Mouse (Mus musculus) liver, embryonic 11.5 days (tissue): ENCODE results near the gene Tor1aip1. TPM values are rescaled to one million over a fixed set of nuclear protein-coding genes. Genes with fewer than 3 reads are reported as not detected.
A peak's percentile ranks its signal among the peaks of the same experiment; 100 is the strongest.
"Not testable (repeated sequence)": the region's sequence is repeated elsewhere in the genome, so short reads cannot be mapped to it uniquely, and the experiment has no call there.

Experiments used
- ATAC-seq: fragments of 200-750 bp; cut with Nextera tagmentation; replicated peaks from 2 replicates; pipeline ENCODE4 v1.8.0; 2017; ENCODE audit warnings: moderate number of reproducible peaks, mild to moderate bottlenecking, moderate TSS enrichment, moderate library complexity; ENCODE audit not compliant: low FRiP score
- DNase-seq: peaks from one replicate; pipeline ENCODE4 v3.0.0-alpha.2; 2017; ENCODE audit warnings: low spot score
- H3K27ac ChIP-seq: fragments of 300-500 bp; sonication (generic); 2 replicates; pipeline ENCODE4 v1.5.1; 2014; ENCODE audit warnings: mild to moderate bottlenecking, low read depth, low read length, control low read depth
- H3K27me3 ChIP-seq: fragments of 300-500 bp; sonication (generic); replicated peaks from 2 replicates; pipeline ENCODE4 v1.6.1; 2014; ENCODE audit warnings: low read length, mixed read lengths; ENCODE audit not compliant: control insufficient read depth, insufficient read depth
- H3K36me3 ChIP-seq: fragments of 300-500 bp; sonication (generic); 2 replicates; pipeline ENCODE4 v1.6.1; 2014; ENCODE audit warnings: mild to moderate bottlenecking, low read length, moderate library complexity, mixed read lengths; ENCODE audit not compliant: control insufficient read depth, insufficient read depth
- H3K4me1 ChIP-seq: fragments of 300-500 bp; sonication (generic); replicated peaks from 2 replicates; pipeline ENCODE4 v1.6.1; 2014; ENCODE audit warnings: low read length, mixed read lengths; ENCODE audit not compliant: control insufficient read depth, insufficient read depth
- H3K4me2 ChIP-seq: fragments of 300-500 bp; sonication (generic); 2 replicates; pipeline ENCODE4 v1.6.1; 2014; ENCODE audit warnings: mild to moderate bottlenecking, control low read depth, moderate library complexity
- H3K4me3 ChIP-seq: fragments of 300-500 bp; sonication (generic); 2 replicates; pipeline ENCODE4 v1.5.1; 2014; ENCODE audit warnings: low read depth, low read length, control low read depth
- H3K9ac ChIP-seq: fragments of 300-500 bp; sonication (generic); 2 replicates; pipeline ENCODE4 v1.6.1; 2014; ENCODE audit warnings: low read depth, low read length, control low read depth
- H3K9me3 ChIP-seq: fragments of 300-500 bp; sonication (generic); 2 replicates; pipeline ENCODE4 v1.6.1; 2016; ENCODE audit warnings: low read length, inconsistent platforms, mixed read lengths; ENCODE audit not compliant: control insufficient read depth
- WGBS: fragments of 180-500 bp; shearing (Covaris S2); extraction: QIAGEN DNeasy Blood & Tissue Kit; methylation state at CpG from one replicate; pipeline ENCODE4 v1.1.7; 2014; 5-methylcytosine and 5-hydroxymethylcytosine counted together
- polyA plus RNA-seq: library from polyadenylated mRNA; unstranded; fragments of >200 nt; fragmentation: Nextera tagmentation; extraction: Ambion mirVana; gene quantifications from 2 replicates; pipeline ENCODE4 v1.2.1, GENCODE M21; 2014

Gene Tor1aip1
- polyA plus RNA-seq, 1 experiment from 2014 or later = 29.3 TPM

- Histone ChIP-seq H3K4me2 (peak overlapping the region; percentile 80), H3K4me1 (peaks cover 27% of the 10 kb centered on the region)
- not testable (repeated sequence) for H3K9me3 ChIP-seq, H3K9ac ChIP-seq, H3K4me3 ChIP-seq, ATAC-seq, H3K27ac ChIP-seq, H3K27me3 ChIP-seq, DNase-seq, H3K36me3 ChIP-seq
- 67% methylated on average over 7 of the region's 7 CpGs for WGBS
Observed at GRCm38 (mm10) chr1:156039989-156040388, 3.7 kb upstream of the Tor1aip1 start.

GRCm38 (mm10) chr1:156037144-156037583 lies 884 bp upstream of the Tor1aip1 start:
- ATAC-seq = no peak
- DNase-seq = no peak
- peak overlapping the region; percentile 99 for H3K27ac ChIP-seq
- no peaks in the 10 kb centered on the region for H3K9me3 ChIP-seq
- peak overlapping the region; percentile 75 for H3K9ac ChIP-seq
- 25% methylated on average over 5 of the region's 5 CpGs for WGBS
- H3K4me1 ChIP-seq = peaks cover 14% of the 10 kb centered on the region
- H3K27me3 ChIP-seq = no peaks in the 10 kb centered on the region
- peak overlapping the region; percentile 85 for H3K4me2 ChIP-seq
- H3K36me3 ChIP-seq = peaks cover 8% of the 10 kb centered on the region
- peak overlapping the region; percentile 54 for H3K4me3 ChIP-seq

DNA sequence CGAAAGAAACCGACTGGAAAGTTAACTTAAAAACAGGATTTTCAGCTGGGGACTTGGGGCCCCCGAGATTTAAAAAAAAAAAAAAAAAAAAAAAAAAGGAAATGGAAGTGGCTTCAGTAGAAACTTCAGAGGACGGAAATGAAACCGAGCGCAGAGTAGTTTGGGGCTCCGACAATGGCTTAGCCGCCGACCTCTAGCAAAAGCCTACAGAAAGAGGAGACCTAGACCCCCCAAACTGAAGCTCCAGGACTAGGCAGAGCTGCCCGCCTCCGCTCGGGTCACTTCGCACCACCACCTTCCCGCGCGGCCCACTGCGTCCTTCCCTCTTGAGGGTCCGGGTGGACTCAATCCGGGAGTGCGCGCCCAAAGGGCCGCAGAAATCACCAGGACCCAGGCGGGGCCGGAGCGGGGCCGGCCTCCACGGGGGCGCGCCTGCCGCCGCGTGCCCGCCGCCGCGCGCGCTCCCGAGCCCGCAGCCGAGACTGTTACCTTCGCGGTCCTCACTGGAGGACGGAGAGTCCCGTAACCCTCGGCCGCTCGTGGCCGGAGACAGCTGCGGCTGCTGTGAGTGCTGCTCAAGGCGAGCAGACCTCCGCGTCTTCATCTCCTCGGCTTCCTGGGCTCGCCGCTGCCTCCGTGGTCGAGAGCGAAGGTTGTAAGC lies 881 bp downstream of the Tor1aip1 start, which contains the start of gene Tor1aip2:
TSS of gene Tor1aip2 (plus strand) at position 135 of the 661 bp plus-strand sequence.
- H3K4me2 ChIP-seq = peak within 1 kb of the TSS; percentile 85
- peak within 1 kb of the TSS; percentile 98 for H3K9ac ChIP-seq
- H3K36me3 ChIP-seq = peaks cover 15% of the 10 kb centered on the region
- peak within 1 kb of the TSS; percentile 100 for H3K27ac ChIP-seq
- H3K4me1 ChIP-seq = peaks cover 8% of the 10 kb centered on the region
- H3K27me3 ChIP-seq = no peaks in the 10 kb centered on the region
- peak; percentile 80 for ATAC-seq
- WGBS = under 1% methylated on average over 59 of the region's 59 CpGs
- peak within 1 kb of the TSS; percentile 88 for H3K4me3 ChIP-seq
- peak; percentile 93 for DNase-seq
- H3K9me3 ChIP-seq = no peaks in the 10 kb centered on the region

DNA sequence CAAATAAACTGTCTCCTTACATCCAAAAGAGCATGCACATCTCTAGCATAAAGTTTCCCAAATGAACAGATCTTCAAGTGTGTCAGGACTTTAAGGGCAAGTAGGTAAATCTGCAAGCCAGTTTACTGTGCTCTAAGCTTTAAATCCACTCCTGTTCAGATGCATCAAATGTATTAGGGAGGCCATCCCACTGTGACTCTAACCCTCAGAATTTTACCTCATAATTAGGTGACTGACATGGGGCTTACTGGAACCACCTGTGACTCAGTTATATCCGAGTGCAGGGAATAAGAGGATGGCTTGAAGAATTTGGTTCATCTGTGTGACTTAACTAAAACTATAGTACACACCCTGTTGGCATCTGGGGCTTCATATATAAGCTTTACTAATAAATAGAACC lies 1.6 kb downstream of the Tor1aip1 start:
- H3K9ac ChIP-seq = peak overlapping the region; percentile 98
- ATAC-seq = no peak
- H3K36me3 ChIP-seq = peaks cover 17% of the 10 kb centered on the region
- H3K9me3 ChIP-seq = no peaks in the 10 kb centered on the region
- no peaks in the 10 kb centered on the region for H3K27me3 ChIP-seq
- H3K4me2 ChIP-seq = peak overlapping the region; percentile 85
- H3K4me3 ChIP-seq = peak overlapping the region; percentile 88
- H3K4me1 ChIP-seq = peaks cover 5% of the 10 kb centered on the region
- WGBS = 25% methylated on average over 1 of the region's 1 CpGs
- DNase-seq = no peak
- peak overlapping the region; percentile 33; the same call in 1 of the 2 replicates for H3K27ac ChIP-seq

DNA sequence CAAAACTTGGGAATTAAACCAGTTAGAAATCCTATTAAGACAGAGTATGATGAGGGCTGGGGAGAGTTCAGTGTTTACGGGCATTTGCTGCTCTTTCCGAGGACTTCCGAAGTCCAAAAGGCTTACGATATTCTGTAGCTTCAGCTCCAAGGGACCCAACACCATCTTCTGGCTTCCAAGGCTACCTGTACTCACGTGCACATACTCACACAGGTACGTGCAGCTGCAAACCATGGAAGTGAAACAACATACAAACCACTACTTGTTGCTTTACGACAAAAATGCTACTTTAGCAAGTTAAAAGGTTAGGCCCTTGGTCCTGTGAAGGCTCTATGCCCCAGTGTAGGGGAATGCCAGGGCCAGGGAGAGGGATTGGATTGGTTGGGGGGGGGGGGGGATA lies 2.4 kb downstream of the Tor1aip1 start:
- Histone ChIP-seq H3K27me3 (no peaks in the 10 kb centered on the region), H3K9ac (no peak overlapping the region), H3K36me3 (peaks cover 21% of the 10 kb centered on the region), H3K9me3 (no peaks in the 10 kb centered on the region), H3K27ac (no peak overlapping the region), H3K4me3 (no peak overlapping the region), H3K4me1 (peaks cover 5% of the 10 kb centered on the region), H3K4me2 (no peak overlapping the region; the same call in 1 of the 2 replicates)
- ATAC-seq = no peak
- 95% methylated on average over 7 of the region's 7 CpGs for WGBS
- DNase-seq = no peak

DNA sequence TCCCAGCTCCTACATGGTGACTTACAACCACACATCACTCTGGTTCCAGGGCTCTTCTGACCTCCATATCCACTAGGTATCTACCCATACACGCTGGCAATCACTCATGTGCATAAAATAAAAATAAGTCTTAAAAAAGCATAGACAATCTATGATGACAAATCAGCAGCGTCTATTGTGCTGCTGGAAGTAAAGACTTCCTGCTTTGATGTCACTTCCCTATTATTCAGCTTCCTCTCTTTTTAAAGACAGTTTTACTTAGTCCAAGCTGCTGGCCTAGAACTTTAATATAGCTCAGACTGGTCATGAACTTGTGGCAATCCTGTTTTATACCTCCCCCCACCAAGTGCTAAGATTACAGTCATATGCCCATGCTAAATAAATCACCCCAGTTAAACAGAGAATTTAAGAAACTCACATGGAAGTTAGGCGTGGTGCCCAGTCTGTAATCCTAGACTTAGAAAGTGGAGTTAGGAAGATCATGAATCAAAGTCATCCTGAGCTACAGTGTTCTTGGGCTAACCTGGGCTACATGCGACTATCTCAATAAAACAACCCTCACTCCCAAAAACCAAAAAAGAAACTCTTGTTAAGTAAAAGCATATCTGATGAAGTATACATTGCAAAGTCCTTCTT lies 7.8 kb downstream of the Tor1aip1 start:
- Histone ChIP-seq H3K4me1 (no peaks in the 10 kb centered on the region), H3K36me3 (peaks cover 25% of the 10 kb centered on the region), H3K9me3 (no peaks in the 10 kb centered on the region), H3K4me3 (no peak overlapping the region), H3K27me3 (no peaks in the 10 kb centered on the region), H3K27ac (no peak overlapping the region), H3K9ac (no peak overlapping the region), H3K4me2 (no peak overlapping the region)
- DNase-seq (no peak), ATAC-seq (no peak)
- WGBS = 81% methylated on average over 4 of the region's 4 CpGs

DNA sequence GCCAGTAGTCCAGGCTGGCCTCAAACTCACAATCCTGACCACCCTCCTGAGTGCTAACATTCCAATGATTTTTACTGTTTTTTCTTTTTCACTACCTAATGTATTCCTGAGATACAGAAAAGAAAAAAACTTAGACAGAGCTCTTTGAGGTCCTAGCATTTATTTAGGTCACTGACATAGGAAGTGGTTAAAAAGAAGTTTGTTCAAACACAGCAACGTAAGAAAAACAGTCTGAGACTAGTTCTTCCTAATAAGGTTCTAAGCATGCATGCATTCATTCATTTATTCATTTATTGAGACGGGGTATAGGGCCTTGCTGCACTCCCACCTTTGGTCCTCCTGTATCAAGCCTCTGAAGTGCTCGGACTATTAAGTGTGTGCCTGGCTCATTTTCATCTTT lies 8.4 kb downstream of the Tor1aip1 start:
- no peak overlapping the region for H3K9ac ChIP-seq
- ATAC-seq (no peak), DNase-seq (no peak)
- H3K36me3 ChIP-seq = peaks cover 20% of the 10 kb centered on the region; the same call in 1 of the 2 replicates
- no peak overlapping the region for H3K4me3 ChIP-seq
- H3K27ac ChIP-seq = no peak overlapping the region
- H3K4me1 ChIP-seq = no peaks in the 10 kb centered on the region
- no peak overlapping the region for H3K4me2 ChIP-seq
- WGBS = 86% methylated on average over 3 of the region's 3 CpGs
- H3K9me3 ChIP-seq = no peaks in the 10 kb centered on the region
- H3K27me3 ChIP-seq = no peaks in the 10 kb centered on the region

- Histone ChIP-seq H3K9me3 (no peaks in the 10 kb centered on the region), H3K4me3 (no peak overlapping the region), H3K27me3 (no peaks in the 10 kb centered on the region), H3K27ac (no peak overlapping the region), H3K9ac (no peak overlapping the region), H3K4me2 (no peak overlapping the region), H3K4me1 (no peaks in the 10 kb centered on the region), H3K36me3 (peaks cover 14% of the 10 kb centered on the region; the same call in 1 of the 2 replicates)
- DNase-seq (no peak), ATAC-seq (no peak)
- WGBS = 75% methylated on average over 8 of the region's 8 CpGs
Observed at GRCm38 (mm10) chr1:156024831-156025503, 11.3 kb downstream of the Tor1aip1 start.
